Mouse (Mus musculus): ENCODE measurements around the gene Mybphl. TPM values are rescaled to one million over a fixed set of nuclear protein-coding genes. Genes with fewer than 3 reads are reported as not detected.

Mybphl gene
- polyA plus RNA-seq, 1 experiment from 2014 or later = not detected

DNA sequence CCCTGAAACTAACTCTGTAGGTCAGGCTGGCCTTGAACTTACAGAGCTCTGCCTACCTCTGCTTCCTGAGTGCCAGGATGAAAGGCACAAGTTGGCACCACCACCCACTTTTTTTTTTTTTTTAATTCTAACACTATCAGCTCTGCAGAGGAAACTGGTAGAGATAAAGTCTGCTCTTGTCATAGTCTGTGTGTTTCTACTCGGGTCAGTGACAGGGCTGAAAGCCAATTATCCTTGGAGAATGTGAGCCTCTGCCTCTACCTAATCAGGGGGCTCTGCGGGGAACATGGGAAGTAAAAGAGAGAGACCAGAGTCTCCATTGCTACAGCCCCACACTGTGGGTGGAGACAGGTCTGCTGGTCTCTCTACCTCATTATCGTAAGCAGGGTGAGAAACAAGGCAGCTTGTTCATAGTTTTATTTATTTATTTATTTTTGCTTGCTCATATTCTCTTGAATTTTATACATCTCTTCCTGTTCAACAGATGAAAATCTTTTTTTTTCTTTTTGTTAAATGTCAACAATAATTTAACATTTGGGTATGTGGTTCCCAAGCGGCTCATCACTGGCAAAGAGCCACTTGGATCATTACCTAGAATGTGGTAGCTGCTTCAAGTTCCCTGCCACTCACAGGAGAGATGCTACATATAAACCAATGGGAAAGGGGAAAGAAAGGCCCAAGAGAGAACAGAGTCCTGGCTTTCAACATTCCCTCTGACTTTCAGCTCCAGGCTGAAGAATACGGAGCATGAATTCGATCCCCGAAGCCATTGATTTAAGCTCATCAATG, 14.4 kb downstream of the Mybphl start:
- Histone ChIP-seq H3K27me3 (ENCODE audit: insufficient read depth, low read length) (no peaks in the 10 kb centered on the region), H3K4me3 (replicated peaks; ENCODE audit: low read depth, low read length) (no peak overlapping the region), H3K9me3 (replicated peaks; ENCODE audit: low read length) (no peaks in the 10 kb centered on the region), H3K36me3 (ENCODE audit: insufficient read depth, low read length) (no peaks in the 10 kb centered on the region), H3K4me2 (ENCODE audit: low read length) (no peak overlapping the region), H3K27ac (no peak overlapping the region), H3K9ac (ENCODE audit: low read depth, low read length) (no peak overlapping the region), H3K4me1 (replicated peaks; ENCODE audit: insufficient read depth, low read length) (0 out of 2 replicates have a peak, but pooled peaks cover 2% of the 10 kb centered on the region)
- DNase-seq (ENCODE audit: low spot score) (no peak), ATAC-seq (replicated peaks; ENCODE audit: low FRiP score, low read depth) (no peak)
- WGBS = 87% methylated on average over 7 of the region's 7 CpGs
- TF ChIP-seq CTCF (IDR thresholded peaks at IDR 0.05; ENCODE audit: low read depth) = no peak

GRCm38 (mm10) chr3:108380695-108381094, 16.0 kb downstream of the Mybphl start:
- H3K27me3 ChIP-seq (ENCODE audit: insufficient read depth, low read length) = no peaks in the 10 kb centered on the region
- WGBS = 83% methylated on average over 6 of the region's 6 CpGs
- H3K9me3 ChIP-seq (replicated peaks; ENCODE audit: low read length) = no peaks in the 10 kb centered on the region
- H3K9ac ChIP-seq (ENCODE audit: low read depth, low read length) = no peak overlapping the region
- no peak overlapping the region for H3K27ac ChIP-seq
- no peak overlapping the region for H3K4me3 ChIP-seq (replicated peaks; ENCODE audit: low read depth, low read length)
- DNase-seq (ENCODE audit: low spot score) = no peak
- H3K4me1 ChIP-seq (replicated peaks; ENCODE audit: insufficient read depth, low read length) = peaks cover 7% of the 10 kb centered on the region; the same call in 1 of the 2 replicates
- TF ChIP-seq CTCF (IDR thresholded peaks at IDR 0.05; ENCODE audit: low read depth) = peak; percentile 64
- no peaks in the 10 kb centered on the region for H3K36me3 ChIP-seq (ENCODE audit: insufficient read depth, low read length)
- H3K4me2 ChIP-seq (ENCODE audit: low read length) = no peak overlapping the region
- ATAC-seq (replicated peaks; ENCODE audit: low FRiP score, low read depth) = no peak

DNA sequence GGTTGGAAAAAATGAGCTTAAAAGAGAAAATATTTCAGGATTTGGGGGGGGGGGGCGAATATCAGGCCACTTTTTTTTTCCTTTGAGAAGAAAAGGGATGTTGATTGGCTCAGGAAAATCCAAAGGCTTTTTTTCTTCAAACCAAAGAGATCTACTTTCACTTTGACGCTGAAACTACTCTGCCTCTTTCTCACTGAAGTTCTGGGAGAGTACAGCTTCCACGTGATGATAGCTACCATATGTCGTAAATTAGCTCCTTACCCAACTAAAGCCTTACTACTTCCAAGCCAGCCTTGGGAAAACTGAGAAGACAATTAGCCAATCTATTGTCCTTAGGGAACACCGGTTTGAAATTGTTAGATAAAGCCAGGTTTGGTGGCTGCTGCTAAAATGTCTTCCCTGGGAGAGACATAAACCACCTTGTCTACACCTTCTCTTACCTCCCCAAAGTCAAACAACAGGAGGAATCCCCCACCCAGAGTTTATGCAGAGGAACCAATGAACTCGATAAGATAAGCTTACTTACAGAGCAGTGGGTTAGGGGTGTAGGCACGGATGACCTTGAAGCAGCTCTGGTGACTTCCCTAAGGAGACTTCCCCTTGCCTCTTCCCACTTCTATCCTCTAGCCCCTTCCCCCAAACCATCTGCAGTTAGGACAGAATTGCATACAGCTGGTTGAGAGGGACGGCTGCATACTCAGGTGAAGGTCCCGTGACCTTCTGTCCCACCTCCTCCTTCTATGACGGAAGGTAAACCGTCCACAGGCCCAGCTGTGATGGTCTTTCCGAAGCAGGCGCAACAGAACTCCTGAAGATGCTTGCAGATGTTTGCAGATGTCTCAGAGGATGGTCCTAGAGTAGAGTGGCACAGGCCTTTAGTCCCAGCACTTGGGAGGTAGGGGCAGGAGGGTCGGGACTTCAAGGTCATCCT, 17.5 kb downstream of the Mybphl start:
- WGBS = 66% methylated on average over 14 of the region's 14 CpGs
- H3K9ac ChIP-seq (ENCODE audit: low read depth, low read length) = no peak overlapping the region
- H3K27me3 ChIP-seq (ENCODE audit: insufficient read depth, low read length) = no peaks in the 10 kb centered on the region
- H3K36me3 ChIP-seq (ENCODE audit: insufficient read depth, low read length) = no peaks in the 10 kb centered on the region
- no peak for TF ChIP-seq CTCF (IDR thresholded peaks at IDR 0.05; ENCODE audit: low read depth)
- ATAC-seq (replicated peaks; ENCODE audit: low FRiP score, low read depth) (no peak), DNase-seq (ENCODE audit: low spot score) (peak; percentile 44)
- no peaks in the 10 kb centered on the region for H3K9me3 ChIP-seq (replicated peaks; ENCODE audit: low read length)
- H3K4me2 ChIP-seq (ENCODE audit: low read length) = peak overlapping the region; percentile 28
- H3K27ac ChIP-seq = no peak overlapping the region
- H3K4me3 ChIP-seq (replicated peaks; ENCODE audit: low read depth, low read length) = no peak overlapping the region
- H3K4me1 ChIP-seq (replicated peaks; ENCODE audit: insufficient read depth, low read length) = peaks cover 7% of the 10 kb centered on the region; the same call in 1 of the 2 replicates

GRCm38 (mm10) chr3:108383485-108384354, 19.0 kb downstream of the Mybphl start, which contains the start of gene Psrc1:
Gene Psrc1, plus strand, starts transcription at chr3:108383839.
- ATAC-seq (replicated peaks; ENCODE audit: low FRiP score, low read depth) (peak; percentile 85), DNase-seq (ENCODE audit: low spot score) (peak; percentile 96)
- peak within 1 kb of the TSS; percentile 55 for H3K9ac ChIP-seq (ENCODE audit: low read depth, low read length)
- peak within 1 kb of the TSS; percentile 72 for H3K4me3 ChIP-seq (replicated peaks; ENCODE audit: low read depth, low read length)
- no peaks in the 10 kb centered on the region for H3K27me3 ChIP-seq (ENCODE audit: insufficient read depth, low read length)
- TF ChIP-seq CTCF (IDR thresholded peaks at IDR 0.05; ENCODE audit: low read depth) = no peak
- H3K27ac ChIP-seq = no peak within 1 kb of the TSS
- no peaks in the 10 kb centered on the region for H3K9me3 ChIP-seq (replicated peaks; ENCODE audit: low read length)
- peak within 1 kb of the TSS; percentile 72 for H3K4me2 ChIP-seq (ENCODE audit: low read length)
- WGBS = under 1% methylated on average over 44 of the region's 44 CpGs
- H3K4me1 ChIP-seq (replicated peaks; ENCODE audit: insufficient read depth, low read length) = peaks cover 7% of the 10 kb centered on the region; the same call in 1 of the 2 replicates
- H3K36me3 ChIP-seq (ENCODE audit: insufficient read depth, low read length) = no peaks in the 10 kb centered on the region

DNA sequence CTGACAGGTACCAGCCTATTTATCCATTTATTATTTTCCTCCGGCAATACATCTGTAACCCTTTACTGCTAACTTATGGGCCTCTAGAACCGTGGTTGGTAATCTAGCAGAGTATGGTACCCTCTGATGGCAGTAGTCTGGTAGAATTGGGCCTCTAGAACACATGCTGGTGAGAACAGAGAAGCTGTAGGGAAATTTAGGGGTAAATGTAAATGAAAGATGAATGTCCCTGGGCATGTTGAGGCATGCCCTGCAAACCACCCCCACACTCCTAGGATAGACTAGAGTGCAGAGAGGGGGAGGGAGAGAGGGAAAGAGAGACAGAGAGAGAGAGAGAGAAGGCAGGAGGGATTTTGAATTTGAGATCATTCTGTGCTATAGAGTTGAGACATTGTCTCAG, 19.7 kb downstream of the Mybphl start:
- Histone ChIP-seq H3K9ac (ENCODE audit: low read depth, low read length) (no peak overlapping the region; the same call in 1 of the 2 replicates), H3K4me2 (ENCODE audit: low read length) (peak overlapping the region; percentile 72), H3K27ac (no peak overlapping the region), H3K4me3 (replicated peaks; ENCODE audit: low read depth, low read length) (peak overlapping the region; percentile 72), H3K36me3 (ENCODE audit: insufficient read depth, low read length) (no peaks in the 10 kb centered on the region), H3K27me3 (ENCODE audit: insufficient read depth, low read length) (no peaks in the 10 kb centered on the region), H3K9me3 (replicated peaks; ENCODE audit: low read length) (no peaks in the 10 kb centered on the region), H3K4me1 (replicated peaks; ENCODE audit: insufficient read depth, low read length) (peaks cover 7% of the 10 kb centered on the region; the same call in 1 of the 2 replicates)
- WGBS = 36% methylated on average over 2 of the region's 2 CpGs
- no peak for TF ChIP-seq CTCF (IDR thresholded peaks at IDR 0.05; ENCODE audit: low read depth)
- DNase-seq (ENCODE audit: low spot score) (no peak), ATAC-seq (replicated peaks; ENCODE audit: low FRiP score, low read depth) (no peak)

All from kidney, postnatal 0 days (tissue).